Mouse (Mus musculus) adrenal gland, adult 2 months (tissue): ENCODE measurements around the gene Serpinb9f. TPM values are rescaled to one million over a fixed set of nuclear protein-coding genes. Genes with fewer than 3 reads are reported as not detected.
"Not testable (repeated sequence)": the region's sequence is repeated elsewhere in the genome, so short reads cannot be mapped to it uniquely, and the experiment has no call there.

Source experiments
- DNase-seq: peaks from one replicate; pipeline ENCODE4 v3.0.0; 2021
- long read RNA-seq: library from polyadenylated mRNA; stranded (forward); transcript quantifications from one replicate; pipeline ENCODE4 v2.0.0, GENCODE M21; 2021
- polyA plus RNA-seq: library from polyadenylated mRNA; depleted of rRNA; stranded (reverse); fragments of >200 nt; gene quantifications from 2 replicates; pipeline ENCODE4 v1.2.3, GENCODE M21; 2012; rRNA removed
- total RNA-seq, 2 experiments: library from RNA; stranded (reverse); gene quantifications; 2 replicates each; pipeline ENCODE4 v1.2.3; 2021

Gene Serpinb9f
- not detected for total RNA-seq
- polyA plus RNA-seq = not detected in 2 replicates
- long read RNA-seq = 0 reads

- DNase-seq = not testable (repeated sequence)
Measured at GRCm38 (mm10) chr13:33323777-33324176, at the start of gene Serpinb9f. Gene Serpinb9f, plus strand, starts transcription at chr13:33324077.

DNA sequence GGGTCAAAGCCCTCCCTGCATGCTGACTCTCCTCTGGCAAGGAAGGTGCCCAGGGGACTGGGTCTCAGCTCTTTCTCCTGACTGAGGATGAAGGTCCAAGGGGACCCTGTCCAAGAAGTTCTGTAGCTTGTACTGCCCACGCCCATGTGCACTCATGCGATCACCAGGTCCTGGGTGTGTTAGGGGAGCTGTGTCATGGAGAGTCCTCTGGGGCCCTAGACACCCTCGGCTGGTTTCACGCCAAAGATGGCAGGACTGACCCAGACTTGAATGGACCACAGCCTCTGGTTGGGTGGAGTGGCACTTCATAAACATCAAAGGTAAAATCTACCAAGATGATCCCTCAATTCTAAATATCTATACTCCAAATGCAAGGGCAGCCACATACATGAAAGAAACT is 15.2 kb upstream of the Serpinb9f start:
- DNase-seq = not testable (repeated sequence)

DNA sequence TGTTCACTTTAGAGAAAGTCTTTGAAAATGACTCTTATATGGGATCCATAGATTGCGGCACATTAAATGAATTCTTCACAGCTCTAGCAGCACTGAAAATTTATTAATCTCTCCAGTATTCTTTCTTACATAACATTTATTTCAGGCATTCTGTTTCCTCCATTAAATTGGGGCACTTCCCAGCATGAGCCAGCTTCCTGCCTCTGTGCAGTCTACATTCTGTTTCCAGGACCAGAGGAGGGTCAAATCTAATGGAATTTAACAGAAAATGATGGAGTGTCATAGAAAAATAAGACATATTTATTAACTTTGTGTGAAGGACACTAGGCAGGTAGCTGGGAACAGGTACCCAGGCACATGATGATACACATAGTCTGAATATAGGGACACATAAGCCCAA is 32.8 kb downstream of the Serpinb9f start:
- not testable (repeated sequence) for DNase-seq

Other genes with a start within 250 kb of the Serpinb9f start
- under 1 TPM in 1 of 2 experiments, not detected in 1; 0.17 TPM for gene Serpinb1b, start 245.5 kb upstream of the Serpinb9f start, total RNA-seq
- gene Serpinb1b, start 245.5 kb upstream of the Serpinb9f start, polyA plus RNA-seq = 0.10 and 0.35 TPM in 2 replicates
- gene Serpinb9c, start 164.3 kb upstream of the Serpinb9f start, total RNA-seq = not detected
- gene Serpinb9c, start 164.3 kb upstream of the Serpinb9f start, polyA plus RNA-seq = not detected in 2 replicates
- gene Serpinb9d, start 131.1 kb upstream of the Serpinb9f start, total RNA-seq = not detected
- not detected in 2 replicates for gene Serpinb9d, start 131.1 kb upstream of the Serpinb9f start, polyA plus RNA-seq
- gene Serpinb9e, start 74.5 kb upstream of the Serpinb9f start, total RNA-seq = not detected
- not detected in 2 replicates for gene Serpinb9e, start 74.5 kb upstream of the Serpinb9f start, polyA plus RNA-seq
- not detected for gene Gm11397, start 71.7 kb downstream of the Serpinb9f start, total RNA-seq
- gene Gm11397, start 71.7 kb downstream of the Serpinb9f start, polyA plus RNA-seq = not detected in 2 replicates
- gene Serpinb9g, start 160.7 kb downstream of the Serpinb9f start, total RNA-seq = not detected
- gene Serpinb9g, start 160.7 kb downstream of the Serpinb9f start, polyA plus RNA-seq = not detected in 2 replicates